Mouse (Mus musculus): Measurements from ENCODE around the gene Sec24c.

DNA sequence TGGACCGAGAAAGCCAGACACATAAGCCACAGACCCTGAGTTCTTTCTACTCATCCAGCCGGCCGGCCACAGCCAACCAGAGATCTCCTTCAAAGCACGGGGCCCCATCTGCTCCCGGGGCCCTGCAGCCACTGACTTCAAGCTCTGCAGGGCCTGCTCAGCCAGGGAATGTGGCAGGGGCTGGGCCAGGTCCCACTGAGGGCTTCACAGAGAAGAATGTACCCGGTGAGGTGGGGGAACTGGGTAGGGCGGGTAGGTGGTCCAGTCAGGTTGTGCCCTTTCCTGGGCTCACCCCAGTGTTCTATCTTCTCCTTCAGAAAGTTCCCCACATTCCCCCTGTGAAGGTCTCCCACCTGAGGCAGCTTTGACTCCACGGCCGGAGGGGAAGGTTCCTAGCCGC is 44.3 kb downstream of the Sec24c start:
- TF ChIP-seq HCFC1 (IDR thresholded peaks at IDR 0.05; ENCODE audit: borderline replicate concordance, insufficient read depth, low read length) (no peak), ZNF384 (IDR thresholded peaks at IDR 0.05; ENCODE audit: low read depth, low read length) (no peak)
